Mouse (Mus musculus): Measurements from ENCODE around the gene Metap1d. TPM values are rescaled to one million over a fixed set of nuclear protein-coding genes. Genes with fewer than 3 reads are reported as not detected.
A peak's percentile ranks its signal among the peaks of the same experiment; 100 is the strongest.

Gene Metap1d
- polyA plus RNA-seq, 1 experiment from 2014 or later, result 46.8 TPM

- no peaks in the 10 kb centered on the region for H3K4me1 ChIP-seq
- H3K4me2 ChIP-seq (replicated peaks), result no peak overlapping the region
- no peak overlapping the region for H3K27ac ChIP-seq
- H3K36me3 ChIP-seq, result no peaks in the 10 kb centered on the region
- no peak overlapping the region for H3K4me3 ChIP-seq
- no peak; the same call in 1 of the 2 replicates for ATAC-seq (ENCODE audit: insufficient number of reproducible peaks, insufficient read depth, low FRiP score, low TSS enrichment)
- 31% methylated on average over 13 of the region's 13 CpGs for WGBS
- H3K9ac ChIP-seq, result no peak overlapping the region; the same call in 1 of the 2 replicates
- no peaks in the 10 kb centered on the region for H3K27me3 ChIP-seq
- H3K9me3 ChIP-seq, result no peaks in the 10 kb centered on the region
Observed at GRCm38 (mm10) chr2:71458624-71459023, 5.5 kb downstream of the Metap1d start.

- no peak overlapping the region for H3K4me2 ChIP-seq (replicated peaks)
- no peaks in the 10 kb centered on the region for H3K4me1 ChIP-seq
- no peak overlapping the region for H3K27ac ChIP-seq
- H3K4me3 ChIP-seq, result no peak overlapping the region
- H3K9me3 ChIP-seq, result no peaks in the 10 kb centered on the region
- 100% methylated on average over 1 of the region's 1 CpGs for WGBS
- H3K27me3 ChIP-seq, result no peaks in the 10 kb centered on the region
- H3K36me3 ChIP-seq, result no peaks in the 10 kb centered on the region
- no peak for ATAC-seq (ENCODE audit: insufficient number of reproducible peaks, insufficient read depth, low FRiP score, low TSS enrichment)
- no peak overlapping the region for H3K9ac ChIP-seq
Observed at GRCm38 (mm10) chr2:71459659-71460058, 6.6 kb downstream of the Metap1d start.

GRCm38 (mm10) chr2:71461139-71461538 lies 8.1 kb downstream of the Metap1d start:
- Histone ChIP-seq H3K9ac (no peak overlapping the region), H3K4me1 (0 out of 2 replicates have a peak, but pooled peaks cover 2% of the 10 kb centered on the region), H3K27me3 (no peaks in the 10 kb centered on the region), H3K27ac (no peak overlapping the region), H3K36me3 (no peaks in the 10 kb centered on the region), H3K4me2 (replicated peaks) (no peak overlapping the region), H3K9me3 (no peaks in the 10 kb centered on the region), H3K4me3 (no peak overlapping the region)
- no peak for ATAC-seq (ENCODE audit: insufficient number of reproducible peaks, insufficient read depth, low FRiP score, low TSS enrichment)
- WGBS, result 67% methylated on average over 6 of the region's 6 CpGs

- Histone ChIP-seq H3K27ac (no peak overlapping the region), H3K4me1 (0 out of 2 replicates have a peak, but pooled peaks cover 4% of the 10 kb centered on the region), H3K27me3 (no peaks in the 10 kb centered on the region), H3K36me3 (no peaks in the 10 kb centered on the region), H3K9me3 (no peaks in the 10 kb centered on the region), H3K4me3 (no peak overlapping the region), H3K9ac (no peak overlapping the region), H3K4me2 (replicated peaks) (no peak overlapping the region)
- ATAC-seq (ENCODE audit: insufficient number of reproducible peaks, insufficient read depth, low FRiP score, low TSS enrichment), result no peak
- WGBS, result 54% methylated on average over 7 of the region's 7 CpGs
Observed at GRCm38 (mm10) chr2:71461589-71461988, 8.5 kb downstream of the Metap1d start.

GRCm38 (mm10) chr2:71462066-71462465 lies 9.0 kb downstream of the Metap1d start:
- Histone ChIP-seq H3K27me3 (no peaks in the 10 kb centered on the region), H3K36me3 (no peaks in the 10 kb centered on the region), H3K4me2 (replicated peaks) (no peak overlapping the region), H3K9me3 (no peaks in the 10 kb centered on the region), H3K27ac (no peak overlapping the region), H3K9ac (no peak overlapping the region), H3K4me1 (0 out of 2 replicates have a peak, but pooled peaks cover 6% of the 10 kb centered on the region), H3K4me3 (no peak overlapping the region)
- WGBS, result 85% methylated on average over 4 of the region's 4 CpGs
- ATAC-seq (ENCODE audit: insufficient number of reproducible peaks, insufficient read depth, low FRiP score, low TSS enrichment), result no peak

GRCm38 (mm10) chr2:71462553-71462952 lies 9.5 kb downstream of the Metap1d start:
- ATAC-seq (ENCODE audit: insufficient number of reproducible peaks, insufficient read depth, low FRiP score, low TSS enrichment), result no peak
- no peak overlapping the region for H3K4me3 ChIP-seq
- H3K27ac ChIP-seq, result no peak overlapping the region
- H3K27me3 ChIP-seq, result no peaks in the 10 kb centered on the region
- WGBS, result 68% methylated on average over 3 of the region's 3 CpGs
- no peaks in the 10 kb centered on the region for H3K36me3 ChIP-seq
- H3K4me2 ChIP-seq (replicated peaks), result no peak overlapping the region
- H3K9ac ChIP-seq, result no peak overlapping the region
- 0 out of 2 replicates have a peak, but pooled peaks cover 6% of the 10 kb centered on the region for H3K4me1 ChIP-seq
- no peaks in the 10 kb centered on the region for H3K9me3 ChIP-seq

- Histone ChIP-seq H3K4me2 (replicated peaks) (no peak overlapping the region), H3K4me3 (no peak overlapping the region), H3K27me3 (no peaks in the 10 kb centered on the region), H3K9me3 (no peaks in the 10 kb centered on the region), H3K36me3 (no peaks in the 10 kb centered on the region), H3K4me1 (0 out of 2 replicates have a peak, but pooled peaks cover 6% of the 10 kb centered on the region), H3K9ac (no peak overlapping the region), H3K27ac (no peak overlapping the region)
- 22% methylated on average over 5 of the region's 6 CpGs for WGBS
- no peak for ATAC-seq (ENCODE audit: insufficient number of reproducible peaks, insufficient read depth, low FRiP score, low TSS enrichment)
Observed at GRCm38 (mm10) chr2:71466103-71466502, 13.0 kb downstream of the Metap1d start.

- Histone ChIP-seq H3K4me3 (no peak overlapping the region), H3K4me1 (0 out of 2 replicates have a peak, but pooled peaks cover 6% of the 10 kb centered on the region), H3K4me2 (replicated peaks) (no peak overlapping the region), H3K9me3 (no peaks in the 10 kb centered on the region), H3K27me3 (no peaks in the 10 kb centered on the region), H3K9ac (no peak overlapping the region), H3K36me3 (no peaks in the 10 kb centered on the region), H3K27ac (no peak overlapping the region)
- no peak for ATAC-seq (ENCODE audit: insufficient number of reproducible peaks, insufficient read depth, low FRiP score, low TSS enrichment)
- 60% methylated on average over 11 of the region's 11 CpGs for WGBS
Observed at GRCm38 (mm10) chr2:71466861-71467450, 13.9 kb downstream of the Metap1d start.

- Histone ChIP-seq H3K4me1 (peaks cover 33% of the 10 kb centered on the region), H3K4me3 (no peak overlapping the region), H3K27me3 (no peaks in the 10 kb centered on the region), H3K9ac (no peak overlapping the region), H3K36me3 (no peaks in the 10 kb centered on the region), H3K4me2 (replicated peaks) (no peak overlapping the region), H3K9me3 (no peaks in the 10 kb centered on the region), H3K27ac (no peak overlapping the region)
- ATAC-seq (ENCODE audit: insufficient number of reproducible peaks, insufficient read depth, low FRiP score, low TSS enrichment), result no peak
- 85% methylated on average over 6 of the region's 6 CpGs for WGBS
Observed at GRCm38 (mm10) chr2:71471094-71471493, 18.0 kb downstream of the Metap1d start.

GRCm38 (mm10) chr2:71473830-71474229 lies 20.8 kb downstream of the Metap1d start:
- ATAC-seq (ENCODE audit: insufficient number of reproducible peaks, insufficient read depth, low FRiP score, low TSS enrichment), result no peak
- no peak overlapping the region for H3K9ac ChIP-seq
- 19% methylated on average over 7 of the region's 7 CpGs for WGBS
- no peaks in the 10 kb centered on the region for H3K27me3 ChIP-seq
- no peaks in the 10 kb centered on the region for H3K9me3 ChIP-seq
- H3K27ac ChIP-seq, result peak overlapping the region; percentile 78
- H3K4me3 ChIP-seq, result no peak overlapping the region
- no peaks in the 10 kb centered on the region for H3K36me3 ChIP-seq
- H3K4me1 ChIP-seq, result peaks cover 35% of the 10 kb centered on the region
- 0 out of 2 replicates have a peak overlapping the region, but pooled peaks have one; percentile 2 for H3K4me2 ChIP-seq (replicated peaks)

- H3K4me1 ChIP-seq, result peaks cover 35% of the 10 kb centered on the region
- H3K27ac ChIP-seq, result peak overlapping the region; percentile 78
- H3K36me3 ChIP-seq, result no peaks in the 10 kb centered on the region
- H3K9ac ChIP-seq, result no peak overlapping the region
- 0 out of 2 replicates have a peak overlapping the region, but pooled peaks have one; percentile 2 for H3K4me2 ChIP-seq (replicated peaks)
- H3K27me3 ChIP-seq, result no peaks in the 10 kb centered on the region
- H3K4me3 ChIP-seq, result no peak overlapping the region
- 9% methylated on average over 7 of the region's 7 CpGs for WGBS
- ATAC-seq (ENCODE audit: insufficient number of reproducible peaks, insufficient read depth, low FRiP score, low TSS enrichment), result no peak
- no peaks in the 10 kb centered on the region for H3K9me3 ChIP-seq
Observed at GRCm38 (mm10) chr2:71474345-71474744, 21.3 kb downstream of the Metap1d start.

GRCm38 (mm10) chr2:71475311-71475710 lies 22.2 kb downstream of the Metap1d start:
- Histone ChIP-seq H3K4me1 (peaks cover 45% of the 10 kb centered on the region), H3K27me3 (no peaks in the 10 kb centered on the region), H3K9me3 (no peaks in the 10 kb centered on the region), H3K27ac (peak overlapping the region; percentile 78), H3K4me2 (replicated peaks) (peak overlapping the region; percentile 11; the same call in 1 of the 2 replicates), H3K36me3 (no peaks in the 10 kb centered on the region), H3K4me3 (no peak overlapping the region), H3K9ac (no peak overlapping the region)
- no peak for ATAC-seq (ENCODE audit: insufficient number of reproducible peaks, insufficient read depth, low FRiP score, low TSS enrichment)
- WGBS, result 45% methylated on average over 10 of the region's 10 CpGs
